Mouse (Mus musculus): Measurements from ENCODE around the gene Fam57a.

Fam57a gene

DNA sequence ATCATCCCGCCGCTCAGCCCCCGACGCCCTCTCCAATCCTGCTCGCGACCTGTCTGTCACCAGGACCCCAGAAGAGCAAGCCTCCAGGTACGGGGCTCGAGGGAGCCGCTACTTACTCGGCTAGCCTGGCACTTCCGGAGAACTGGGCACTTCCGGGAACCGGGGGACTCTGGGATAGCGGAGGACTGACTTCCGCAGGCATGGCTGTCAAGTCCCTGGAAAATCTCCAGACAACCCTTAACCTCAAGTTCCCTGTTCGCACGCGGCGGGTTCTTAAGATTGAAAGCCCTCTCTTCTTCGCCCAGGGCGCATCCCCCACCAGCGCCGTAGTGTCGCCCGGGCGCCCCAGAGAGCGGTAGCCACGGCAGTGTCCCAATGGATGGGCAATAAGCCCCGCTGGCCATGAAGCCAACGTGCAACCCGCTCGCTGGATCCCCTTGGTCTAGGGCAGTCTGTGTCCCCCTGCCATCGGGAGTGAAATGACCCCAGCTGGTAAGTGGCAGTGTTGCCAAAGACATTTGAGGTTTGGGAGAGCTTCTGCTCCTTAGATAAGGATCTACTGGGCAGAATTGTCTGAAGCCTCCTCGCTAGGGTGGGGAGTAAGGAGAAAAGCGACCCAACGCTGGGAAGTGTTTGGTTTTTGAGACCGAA lies at the start of gene Fam57a, which contains the start of gene Vps53:
Fam57a (plus strand) TSS at position 177 of the 651 bp plus-strand sequence.
Vps53 (minus strand) TSS at position 153 of the 651 bp plus-strand sequence.
- DNase-seq, result peak; percentile 64 to 78

DNA sequence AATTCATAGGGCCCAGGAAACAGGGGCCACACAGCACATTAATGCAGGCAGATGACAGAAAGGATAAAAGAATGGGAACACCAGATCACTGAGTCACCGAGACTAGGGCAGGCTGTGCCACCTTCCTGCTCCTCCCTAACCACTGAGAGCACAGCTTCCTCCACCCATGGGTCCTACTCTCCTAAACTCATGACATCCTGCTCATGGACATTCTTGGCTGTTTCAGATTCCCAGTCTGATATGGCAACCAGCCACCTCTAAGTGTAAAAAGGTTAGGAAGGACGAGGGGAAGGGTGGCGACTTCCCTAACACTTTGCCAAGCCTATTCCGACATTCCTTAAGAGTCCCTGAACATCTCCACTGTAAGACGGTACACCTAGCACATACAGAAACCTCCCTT lies 48.6 kb upstream of the Fam57a start:
- no peak for DNase-seq

DNA sequence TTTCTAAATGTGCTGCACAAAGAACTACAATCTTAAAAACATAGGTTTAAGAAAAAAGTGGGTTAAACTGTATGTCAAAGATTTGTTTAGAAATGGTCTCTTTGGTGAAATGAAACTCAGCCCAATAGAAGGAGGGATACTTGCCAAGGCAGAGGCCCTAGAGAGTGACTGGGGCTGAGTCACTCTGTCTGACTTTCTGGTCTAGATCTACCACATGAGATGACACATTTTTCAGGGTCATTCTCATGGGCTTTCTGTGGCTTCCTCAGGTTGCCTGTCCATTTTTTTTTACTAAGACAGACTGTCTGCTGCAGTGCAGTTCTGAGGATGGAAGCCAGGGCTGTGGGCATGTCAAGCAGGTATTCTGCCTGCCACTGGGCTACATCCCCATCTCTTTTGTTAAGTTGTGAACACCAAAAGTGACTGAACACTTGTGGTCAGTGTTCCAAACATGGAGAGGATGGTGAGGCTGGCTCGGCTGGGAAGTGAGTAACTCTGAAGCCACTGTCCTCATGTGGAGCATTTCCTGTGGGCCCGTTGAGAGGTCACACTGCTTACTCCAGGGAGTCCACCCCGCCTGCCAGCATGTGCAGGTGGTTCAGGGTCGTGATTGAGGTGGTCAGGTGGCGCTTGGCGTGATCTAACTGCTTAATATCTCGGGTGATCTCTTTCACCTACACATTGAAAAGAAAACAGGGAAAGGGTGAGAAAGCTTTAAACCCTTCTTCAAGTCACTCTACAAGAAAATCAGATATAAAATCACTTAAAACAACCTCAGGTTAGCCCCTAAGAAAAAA lies 43.6 kb upstream of the Fam57a start:
- no peak for DNase-seq

DNA sequence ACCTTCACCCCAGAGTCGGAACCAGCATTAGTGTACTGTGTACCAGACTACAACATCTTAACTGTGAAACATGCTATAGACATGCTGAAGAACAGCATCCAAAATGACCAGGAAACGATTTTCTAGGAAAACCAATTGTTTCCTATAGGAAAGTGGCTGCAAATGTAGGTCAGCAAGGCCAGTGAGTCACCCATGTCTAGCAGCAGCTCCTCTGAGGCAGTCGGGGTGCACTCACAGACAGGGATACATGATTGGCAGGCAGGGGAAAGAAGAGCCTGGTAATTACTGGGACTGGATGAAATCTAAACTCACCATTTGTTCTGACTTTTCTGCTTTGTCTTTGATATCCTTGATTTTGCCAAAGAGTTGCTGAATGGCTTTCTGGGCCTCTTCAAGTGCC lies 41.5 kb upstream of the Fam57a start:
- no peak for DNase-seq

DNA sequence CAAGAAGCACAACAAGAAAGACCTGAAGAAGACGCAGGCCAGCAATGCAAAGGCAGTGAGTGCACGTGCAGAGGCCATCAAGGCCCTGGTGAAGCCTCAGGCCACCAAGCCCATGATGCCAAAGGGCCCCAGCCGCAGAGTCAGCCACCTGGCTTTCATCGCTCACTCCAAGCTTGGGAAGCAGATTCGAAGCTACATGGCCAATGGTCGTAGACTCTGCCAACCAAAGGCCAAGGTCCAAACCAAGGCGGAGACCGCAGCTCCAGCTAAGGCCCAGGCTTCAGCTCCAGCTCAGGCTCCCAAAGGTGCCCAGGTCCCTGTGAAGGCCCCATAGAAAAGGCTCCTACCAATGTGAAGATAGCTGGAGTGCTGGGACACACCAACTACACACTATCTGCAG lies 35.1 kb upstream of the Fam57a start:
- no peak for DNase-seq

DNA sequence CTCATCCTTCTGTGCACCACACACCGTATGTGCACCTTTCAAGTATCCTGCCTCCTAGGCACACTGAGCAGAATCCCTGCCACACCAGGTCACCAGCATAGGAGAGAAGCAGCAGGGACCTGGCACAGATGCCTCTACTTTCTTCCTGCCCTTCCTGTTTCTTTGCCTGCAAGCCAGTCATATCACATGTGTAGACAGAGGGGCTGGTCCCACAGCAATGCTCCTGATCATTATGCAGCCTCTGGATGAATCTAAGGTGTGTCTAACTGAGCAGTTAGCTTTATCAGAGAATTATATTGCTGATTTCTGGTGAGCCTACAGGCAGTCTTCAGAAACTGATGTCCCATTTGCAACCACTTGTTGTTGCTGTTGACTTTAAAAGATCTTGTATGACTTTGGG lies 34.3 kb upstream of the Fam57a start:
- DNase-seq, result no peak

DNA sequence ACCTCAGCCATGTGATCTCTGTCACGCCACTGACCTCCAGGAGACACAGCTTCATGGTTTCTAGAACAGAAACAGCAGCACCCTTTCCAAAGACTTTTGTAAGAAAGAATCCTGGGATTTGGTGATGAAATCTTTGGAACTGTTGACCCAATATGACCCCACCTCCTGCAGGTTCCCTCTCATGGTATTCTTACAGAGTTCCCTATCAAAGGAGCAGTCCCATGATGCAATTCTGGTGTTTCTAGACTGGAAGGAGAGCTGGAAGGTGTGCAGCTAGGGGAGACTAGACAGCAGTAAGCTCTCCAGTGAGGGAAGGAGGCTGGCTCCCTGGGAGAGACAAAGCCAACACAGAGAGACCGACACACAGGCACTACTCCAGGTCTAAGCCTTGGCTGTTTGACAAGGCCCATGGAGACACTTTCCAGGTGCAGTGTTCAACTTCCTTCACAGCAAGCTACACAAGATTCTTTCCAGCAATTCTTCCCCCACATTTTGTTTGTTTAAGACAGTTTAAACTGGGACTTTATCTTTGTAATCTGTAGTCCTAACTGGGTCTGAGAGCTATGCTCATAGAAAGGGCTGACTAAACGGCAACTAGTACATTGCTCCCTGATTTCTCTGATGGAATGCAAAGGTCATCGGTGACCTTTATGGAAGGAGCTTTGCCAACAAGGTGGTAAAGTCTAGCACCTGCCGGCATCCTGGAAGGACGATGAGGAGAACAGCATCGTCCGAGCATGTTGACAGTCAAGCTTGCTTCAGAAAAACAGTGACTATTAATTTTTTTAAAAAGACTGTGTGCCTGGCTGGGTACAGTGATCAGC lies 33.1 kb upstream of the Fam57a start:
- no peak for DNase-seq

DNA sequence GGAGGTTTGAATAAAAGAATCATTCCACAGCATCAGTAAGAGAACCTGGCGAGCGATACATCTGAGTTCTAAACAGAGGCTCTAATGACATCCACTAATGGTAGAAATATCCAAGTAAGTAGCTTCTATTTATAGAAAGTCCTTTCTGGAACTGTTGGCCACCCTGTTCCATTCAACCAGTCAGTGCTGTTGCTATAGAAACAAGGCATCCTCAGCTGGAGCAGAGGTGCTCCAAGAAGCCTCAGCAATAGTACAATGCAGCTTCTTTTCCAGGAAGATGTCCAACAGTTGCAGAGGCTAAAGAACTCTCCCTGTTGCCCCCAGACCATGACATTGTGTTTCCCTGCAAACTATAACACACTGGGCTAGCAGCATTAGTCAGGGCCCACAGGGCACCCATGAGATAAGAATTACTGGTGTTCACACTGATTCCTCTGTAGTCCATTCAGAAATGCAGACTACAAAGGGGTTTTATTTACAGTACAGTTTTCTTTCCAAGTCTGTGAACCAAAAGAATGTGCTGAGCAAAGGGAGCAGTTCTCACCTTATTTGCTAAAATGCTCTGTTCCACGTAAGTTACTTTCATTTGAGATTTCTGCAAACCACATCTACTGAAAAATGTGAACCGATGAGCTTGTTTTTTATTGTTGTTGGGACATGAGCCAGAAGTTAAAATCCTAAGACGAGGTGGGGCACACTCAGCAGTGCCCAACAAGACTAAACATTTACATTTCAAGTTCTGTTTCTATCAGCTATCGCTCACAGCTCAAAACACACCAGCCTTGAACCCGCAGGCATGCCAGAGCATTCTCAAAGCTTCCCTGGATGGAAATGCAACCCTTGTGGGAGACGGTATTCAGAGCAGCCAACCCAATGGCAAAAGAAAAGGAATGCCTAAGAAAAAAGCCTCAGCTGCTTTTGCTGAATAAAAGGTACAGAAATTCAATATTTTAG lies 31.1 kb upstream of the Fam57a start:
- DNase-seq, result no peak

DNA sequence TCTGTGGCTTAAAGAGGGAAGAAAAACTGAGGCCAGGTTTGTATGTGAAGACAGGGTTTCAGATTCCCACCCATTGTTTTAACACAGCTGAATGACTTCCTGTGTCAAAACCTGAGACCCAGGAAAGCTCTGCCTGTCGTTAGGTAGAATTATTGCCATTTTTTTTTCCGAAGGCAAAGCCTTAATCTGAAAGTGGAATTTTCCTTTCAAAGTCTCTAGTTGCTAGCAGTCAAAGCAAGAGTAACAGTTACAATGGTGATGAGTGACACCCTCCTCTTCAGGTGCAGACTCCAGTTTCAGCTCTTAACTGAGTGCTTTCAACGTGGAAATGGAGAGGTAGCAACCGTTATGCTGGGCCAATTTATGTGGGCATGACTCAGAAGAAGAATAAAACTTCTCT lies 28.5 kb upstream of the Fam57a start:
- DNase-seq, result no peak

DNA sequence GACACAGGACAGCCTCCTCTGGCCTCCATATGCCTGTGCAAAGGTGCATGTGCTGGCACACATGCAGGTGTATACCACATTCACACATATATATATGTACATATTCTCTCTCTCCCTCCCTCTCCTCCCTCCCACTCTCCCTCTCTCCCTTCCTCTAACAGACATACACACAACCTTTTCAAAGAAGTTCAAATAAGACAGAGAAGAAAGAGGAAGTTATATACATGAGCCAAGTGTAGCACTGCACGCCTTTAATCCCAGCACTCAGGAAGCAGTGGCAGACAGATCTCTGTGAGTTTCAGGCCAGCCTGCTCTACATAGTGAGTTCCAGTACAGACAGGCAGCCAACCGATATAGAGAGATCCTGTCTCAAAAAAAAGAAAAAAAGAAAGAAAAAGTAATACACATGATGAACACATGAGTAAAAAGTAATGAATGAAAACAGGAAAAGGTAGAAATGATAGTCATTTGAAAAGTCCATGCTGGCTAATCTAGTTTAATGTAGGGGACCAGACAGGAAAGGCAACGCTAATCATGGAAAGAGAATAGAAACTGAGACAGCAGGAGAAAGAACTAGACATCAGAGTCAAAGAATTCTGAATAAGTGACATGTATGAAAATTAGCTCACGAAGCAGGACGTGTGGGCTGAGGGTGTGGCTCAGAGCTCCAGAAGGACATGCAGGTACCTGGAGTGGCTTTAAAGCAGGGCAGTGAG lies 26.1 kb upstream of the Fam57a start:
- peak in 1 of 2 experiments; percentile 8 for DNase-seq

DNA sequence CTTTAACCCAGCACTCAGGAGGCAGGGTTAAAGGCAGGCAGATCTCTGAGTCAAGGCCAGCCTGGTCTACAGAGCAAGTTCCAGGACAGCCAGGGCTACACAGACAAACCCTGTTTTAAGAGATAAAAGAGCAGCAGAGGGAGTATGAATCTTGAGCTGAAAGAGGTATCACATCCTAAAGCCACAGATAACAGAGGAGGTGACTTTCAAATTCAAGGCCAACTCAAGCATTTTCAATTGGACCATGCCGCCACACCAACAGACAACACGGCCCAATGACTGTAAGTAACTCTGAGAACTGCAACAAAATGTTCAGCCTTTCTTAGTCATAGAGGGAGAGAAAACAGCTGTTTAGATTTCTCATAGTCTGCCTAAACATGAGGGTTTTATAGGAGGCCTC lies 25.3 kb upstream of the Fam57a start:
- no peak for DNase-seq

DNA sequence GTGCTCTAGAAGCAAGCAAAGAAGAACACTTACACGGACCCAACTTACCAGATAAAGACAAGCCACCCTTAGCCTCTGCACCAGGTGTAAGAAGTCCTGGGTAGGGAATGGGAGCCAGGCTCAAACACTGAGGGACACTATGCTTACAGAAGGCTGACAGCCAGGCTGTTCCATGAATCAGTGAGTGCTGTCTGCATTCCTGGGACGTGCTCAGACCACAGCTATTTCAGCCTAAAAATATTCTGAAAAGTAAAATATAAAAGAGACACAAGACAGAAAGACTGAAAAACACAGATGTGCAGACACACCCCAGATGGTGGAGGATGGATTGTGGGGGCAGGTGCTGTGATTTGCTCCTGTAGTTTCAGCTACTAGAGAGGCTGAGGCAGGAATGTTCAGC lies 24.6 kb upstream of the Fam57a start:
- DNase-seq, result no peak

DNA sequence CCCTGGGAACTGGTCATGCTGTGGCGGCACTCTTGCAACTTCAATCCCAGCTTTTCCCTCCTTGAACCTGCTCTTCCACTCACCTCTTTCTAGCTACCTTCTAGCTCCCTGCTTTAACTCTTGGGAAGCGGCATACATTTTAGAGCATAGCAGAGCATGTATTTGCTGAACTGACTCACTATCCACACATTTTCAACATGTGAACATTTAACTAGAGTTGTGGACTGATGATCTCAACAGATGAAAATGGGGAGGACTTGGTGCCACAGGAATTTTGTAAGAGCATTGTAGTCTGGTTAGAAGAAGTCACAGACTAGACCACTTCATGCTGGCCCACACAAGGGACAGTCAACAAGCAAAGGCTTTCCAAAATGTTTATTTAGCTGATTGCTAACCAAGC lies 21.1 kb upstream of the Fam57a start:
- DNase-seq, result no peak

DNA sequence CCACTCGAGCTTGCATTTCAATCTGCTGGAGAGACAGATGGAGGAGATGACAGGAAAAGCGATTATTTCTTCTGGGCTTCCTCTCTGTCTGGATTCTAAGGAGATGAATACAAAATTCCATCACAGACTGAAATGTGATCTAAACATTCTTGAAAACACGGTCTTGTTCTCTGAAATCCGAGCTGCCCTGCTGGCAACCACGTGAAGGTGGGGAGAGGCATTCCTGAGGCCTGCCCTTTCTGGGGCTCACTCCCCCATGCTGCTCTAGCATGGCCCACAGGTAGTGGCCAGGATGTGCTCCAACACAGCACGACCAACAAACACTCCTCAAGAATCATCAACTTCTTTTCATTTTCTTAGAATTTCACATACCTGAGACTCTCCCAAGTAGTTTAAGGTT lies 19.2 kb upstream of the Fam57a start:
- DNase-seq, result no peak

DNA sequence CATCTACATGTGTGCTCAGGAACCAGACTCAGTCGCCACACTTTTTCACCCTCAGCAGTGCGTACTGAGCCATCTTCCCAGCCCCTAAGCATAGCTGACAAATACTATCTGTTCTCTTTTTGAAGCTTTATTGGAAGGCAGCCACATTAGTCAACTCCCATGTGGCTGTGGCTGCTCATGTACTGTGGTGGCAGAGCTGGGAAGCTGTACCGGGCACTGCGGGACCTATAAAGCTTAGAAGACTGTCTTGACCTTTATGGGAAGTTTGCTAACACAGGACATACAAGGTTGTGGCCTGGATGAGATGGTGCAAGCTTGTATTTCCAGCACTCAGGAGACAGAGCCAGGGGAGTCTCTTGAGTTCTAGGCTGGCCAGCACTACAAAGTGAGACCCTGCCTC lies 12.8 kb upstream of the Fam57a start:
- DNase-seq, result no peak

DNA sequence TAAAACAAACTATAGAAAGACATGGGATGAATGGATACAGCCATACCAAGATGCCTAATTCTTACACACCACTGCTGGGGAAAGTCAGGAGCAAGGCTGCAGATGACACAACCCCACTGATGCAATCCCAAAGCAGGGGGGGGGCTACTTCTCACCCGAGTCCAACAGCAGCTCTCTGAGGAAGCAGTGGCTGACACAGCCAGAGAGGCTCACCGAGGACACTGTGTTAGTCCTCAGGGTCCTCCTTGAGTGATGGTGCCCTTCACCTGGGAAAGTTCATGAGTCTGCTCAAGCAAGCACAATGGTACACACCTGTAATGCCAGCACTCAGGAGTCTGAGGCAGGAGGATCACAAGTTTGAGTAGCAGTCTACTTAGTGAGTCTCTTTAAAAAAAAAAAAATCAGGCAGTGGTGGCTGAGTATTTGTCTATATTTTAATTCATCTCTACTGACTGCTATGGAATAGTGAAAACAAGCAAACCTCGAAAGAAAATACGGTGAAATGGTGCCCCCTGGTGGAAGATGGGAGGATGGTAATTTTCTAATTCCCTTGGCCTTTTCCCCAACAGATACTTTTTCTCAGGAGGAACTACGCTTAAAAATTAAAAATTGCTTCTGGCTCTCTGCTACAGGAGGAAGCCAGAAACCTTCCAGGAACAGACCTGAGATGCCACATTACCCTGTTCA lies 12.2 kb upstream of the Fam57a start:
- DNase-seq, result peak; percentile 7 to 66

DNA sequence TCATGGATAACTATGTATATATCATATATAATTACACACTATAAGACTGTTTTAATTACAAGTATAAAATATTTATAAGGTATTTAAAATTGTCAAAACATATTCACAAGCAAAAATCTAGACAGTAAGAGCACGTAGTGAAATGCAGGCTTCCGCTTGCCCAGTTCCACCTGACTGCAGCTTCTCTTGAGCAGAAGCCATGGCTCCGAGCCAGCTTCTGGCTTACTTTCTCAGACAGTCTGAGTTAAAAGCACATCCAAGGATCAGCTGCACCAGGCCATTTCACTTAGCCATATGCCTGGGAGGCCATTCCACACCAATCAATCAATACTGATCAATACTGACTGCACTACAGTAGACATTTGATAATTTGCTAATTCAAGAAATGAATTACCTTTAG lies 10.5 kb upstream of the Fam57a start:
- no peak for DNase-seq

DNA sequence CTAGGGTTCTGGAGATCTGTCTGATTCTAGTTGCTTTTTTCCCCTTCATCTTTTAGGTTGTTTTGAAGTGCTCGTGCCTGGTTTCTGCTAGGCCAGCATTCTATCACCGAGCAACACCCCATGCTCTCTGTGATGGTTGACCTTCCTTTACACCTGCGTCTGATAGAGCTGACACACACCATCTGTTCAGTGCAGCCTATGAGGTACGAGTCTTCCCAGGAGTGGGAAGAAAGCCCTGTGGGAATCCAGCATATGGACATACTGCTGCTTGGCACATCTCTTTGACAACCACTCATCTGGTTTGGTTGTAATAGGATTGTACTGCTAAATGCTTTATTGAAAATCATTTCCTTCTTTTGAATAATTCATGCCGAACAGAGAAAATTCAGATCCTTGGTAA lies 9.3 kb upstream of the Fam57a start:
- no peak for DNase-seq

DNA sequence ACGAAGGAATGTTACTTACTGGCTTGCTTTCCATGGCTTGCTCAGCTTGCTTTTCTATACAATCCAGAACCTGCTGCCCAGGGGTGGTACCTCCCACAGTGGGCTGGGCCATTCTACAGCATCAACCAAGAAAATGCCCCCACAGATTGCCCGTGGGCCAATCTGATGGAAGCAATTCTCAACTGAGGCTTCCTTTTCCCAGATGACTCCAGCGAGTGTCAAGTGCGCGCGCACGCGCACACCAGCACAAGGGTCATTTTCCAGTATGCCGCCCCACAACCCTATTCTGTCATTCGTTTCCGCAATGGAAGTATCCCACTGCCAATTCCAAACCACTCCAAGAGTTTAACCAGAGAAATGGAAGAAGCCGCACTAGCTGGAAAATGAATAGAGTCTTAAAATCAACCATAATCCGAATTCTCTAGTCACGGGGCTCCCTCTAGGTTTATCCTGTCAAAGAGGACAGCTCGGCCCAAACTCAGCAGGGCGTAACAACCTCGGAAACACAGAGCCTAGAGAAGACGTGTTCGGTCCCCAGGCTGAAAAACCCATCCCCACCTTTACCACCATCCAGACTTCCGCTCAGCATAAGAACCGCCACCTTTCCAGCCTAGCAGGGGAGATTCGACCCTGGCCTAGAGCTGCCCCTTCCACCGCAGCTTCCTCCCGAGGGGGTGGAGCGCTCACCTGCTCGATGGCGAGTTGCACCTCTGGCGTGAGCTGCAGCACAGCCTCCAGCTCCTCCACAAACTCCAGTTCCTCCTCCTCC lies 561 bp upstream of the Fam57a start:
- DNase-seq, result peak in 1 of 2 experiments; percentile 11

DNA sequence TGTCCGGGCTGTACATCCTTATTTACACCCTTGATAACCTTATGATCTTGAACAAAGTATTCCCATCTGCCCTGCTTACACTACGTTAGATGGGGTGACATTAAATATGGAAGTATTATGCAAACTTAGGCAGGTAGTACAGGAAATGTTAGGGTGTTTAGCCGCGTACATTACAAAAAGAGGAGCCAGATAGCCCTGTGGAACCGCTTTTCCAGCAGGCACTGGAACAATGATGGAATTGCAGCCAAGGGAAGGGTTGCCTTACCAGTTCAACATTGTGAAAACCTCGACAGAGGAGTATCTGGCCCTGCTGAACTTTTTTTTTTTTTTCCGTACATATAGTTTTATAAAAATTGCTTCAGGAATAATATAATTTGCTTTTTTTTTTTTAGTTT lies 672 bp downstream of the Fam57a start:
- no peak for DNase-seq
